Mouse (Mus musculus) lung, postnatal 4 days (tissue): ENCODE results near the gene Ulbp1.
"Not testable (repeated sequence)": the region's sequence is repeated elsewhere in the genome, so short reads cannot be mapped to it uniquely, and the experiment has no call there.

Source experiments
- DNase-seq, 2 experiments: peaks; one replicate each; pipeline ENCODE4 v3.0.0; 2021

The Ulbp1 gene

DNA sequence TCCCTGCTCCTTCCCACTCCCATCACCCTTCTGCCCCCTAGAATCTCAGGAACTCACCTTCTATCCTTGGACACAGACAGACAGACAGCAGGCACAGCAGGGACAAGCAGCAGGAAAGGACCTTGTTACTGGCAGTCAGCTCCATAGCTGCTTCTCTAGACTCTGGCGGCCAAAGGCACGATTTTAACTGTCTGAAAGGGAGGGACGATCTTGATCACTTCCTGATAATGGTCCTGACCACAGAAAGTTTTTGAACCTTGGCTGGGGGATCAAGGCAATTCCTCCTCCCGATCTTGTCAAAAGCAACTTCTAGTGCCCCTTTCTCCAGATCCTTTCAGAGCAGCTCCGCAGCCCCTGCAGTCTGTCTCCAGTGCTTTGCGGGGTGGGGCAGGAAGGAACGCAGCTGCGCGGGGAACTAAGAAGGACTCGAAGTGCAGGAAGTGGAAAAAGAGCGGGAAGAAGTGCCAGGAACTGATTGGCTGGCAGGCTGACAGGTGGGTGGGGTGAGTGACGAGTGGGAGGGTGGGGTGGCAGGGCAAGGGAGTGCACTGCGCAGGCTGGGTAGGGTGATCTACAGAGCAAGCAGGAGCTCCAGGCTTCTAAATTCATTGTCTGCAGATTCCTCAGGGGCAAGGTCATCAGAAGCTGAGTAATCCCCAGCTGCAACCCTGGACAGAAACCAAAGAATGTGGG is at the start of gene Ulbp1:
Gene Ulbp1 (minus strand): TSS at position 442 of the 693 bp plus-strand sequence.
- peak; percentile 88 to 90 for DNase-seq

- not testable (repeated sequence) for DNase-seq
Measured at GRCm38 (mm10) chr10:7498180-7498579, 24.7 kb upstream of the Ulbp1 start.

- DNase-seq, result peak; percentile 14 to 40
Measured at GRCm38 (mm10) chr10:7492384-7492783, 18.9 kb upstream of the Ulbp1 start.

- DNase-seq, result no peak
Measured at GRCm38 (mm10) chr10:7483650-7484049, 10.2 kb upstream of the Ulbp1 start.

DNA sequence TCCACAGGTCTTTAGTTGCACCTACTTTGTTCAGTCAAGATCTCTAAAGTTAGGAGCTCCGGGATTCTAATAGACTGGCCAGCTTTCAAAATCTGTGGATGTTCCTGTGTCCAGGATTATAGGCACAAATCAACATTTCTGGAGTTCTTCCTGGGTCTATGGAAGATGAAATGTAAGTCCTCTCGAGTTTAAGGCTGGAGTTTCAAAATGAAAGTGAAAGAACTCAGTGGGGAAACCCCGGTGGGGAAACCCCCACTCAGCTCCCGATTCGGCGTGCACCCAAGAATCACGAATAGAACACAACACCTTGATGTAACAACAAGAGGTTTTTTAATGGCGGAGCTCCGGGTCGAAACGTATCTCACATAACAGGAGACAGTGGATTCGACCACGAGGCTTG is 787 bp upstream of the Ulbp1 start:
- not testable (repeated sequence) for DNase-seq

DNA sequence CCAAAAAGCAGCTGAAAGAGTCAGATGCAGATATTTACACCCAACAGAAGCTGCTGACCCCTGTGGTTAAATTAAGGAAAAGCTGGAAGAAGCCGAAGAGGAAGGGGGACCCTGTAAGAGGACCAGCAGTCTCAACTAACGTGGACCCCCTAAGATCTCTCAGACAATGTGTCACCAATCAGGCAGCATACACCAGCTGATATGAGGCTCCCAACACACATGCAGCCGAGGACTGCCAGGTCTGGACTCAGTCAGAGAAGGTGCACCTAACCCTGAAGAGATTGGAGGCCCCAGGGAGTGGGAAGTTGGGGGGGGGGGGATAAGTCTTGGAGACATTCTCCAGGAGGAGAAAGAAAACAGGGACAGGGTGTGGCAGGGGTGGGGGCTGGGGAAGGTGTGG is 1.8 kb downstream of the Ulbp1 start:
- no peak for DNase-seq

GRCm38 (mm10) chr10:7470457-7470856 is 3.0 kb downstream of the Ulbp1 start:
- DNase-seq, result no peak

DNA sequence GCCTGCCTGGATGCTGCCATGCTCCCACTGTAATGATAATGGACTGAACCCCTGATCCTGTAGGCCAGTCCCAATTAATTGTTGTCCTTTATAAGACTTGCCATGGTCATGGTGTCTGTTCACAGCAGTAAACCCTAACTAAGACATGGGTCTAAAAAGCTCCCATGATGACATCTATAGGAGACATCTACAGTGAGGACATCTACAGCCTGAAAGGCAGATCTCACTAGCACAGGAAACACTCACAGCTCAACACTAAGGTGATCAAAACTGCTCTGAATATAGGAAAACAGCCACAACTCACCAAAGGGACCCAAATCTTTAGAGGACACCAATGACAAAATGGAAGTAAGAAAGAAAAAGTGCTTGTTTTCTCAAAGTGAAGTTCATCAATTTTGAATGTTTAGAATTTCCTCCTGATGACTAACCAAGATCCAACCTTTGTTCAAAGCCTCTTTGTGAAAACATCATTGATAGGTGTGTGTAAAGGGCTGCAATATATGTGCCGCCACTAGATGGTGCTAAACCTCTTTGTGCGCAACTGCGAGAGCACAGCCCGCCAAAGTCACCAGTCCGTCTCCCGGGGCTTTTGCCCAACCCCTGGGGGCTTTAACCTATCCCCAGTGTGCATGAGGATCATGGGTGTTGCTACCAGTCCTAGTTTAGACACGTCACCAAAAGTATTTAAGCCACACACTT is 3.6 kb downstream of the Ulbp1 start:
- DNase-seq, result peak; percentile 45 to 72

- no peak for DNase-seq
Measured at GRCm38 (mm10) chr10:7462006-7462405, 11.4 kb downstream of the Ulbp1 start.

GRCm38 (mm10) chr10:7438928-7439327 is 34.5 kb downstream of the Ulbp1 start:
- no peak for DNase-seq

- no peak for DNase-seq
Measured at GRCm38 (mm10) chr10:7393143-7394035, 80.0 kb downstream of the Ulbp1 start.

GRCm38 (mm10) chr10:7391935-7392930 is 81.2 kb downstream of the Ulbp1 start:
- peak in 1 of 2 experiments; percentile 9 for DNase-seq

DNA sequence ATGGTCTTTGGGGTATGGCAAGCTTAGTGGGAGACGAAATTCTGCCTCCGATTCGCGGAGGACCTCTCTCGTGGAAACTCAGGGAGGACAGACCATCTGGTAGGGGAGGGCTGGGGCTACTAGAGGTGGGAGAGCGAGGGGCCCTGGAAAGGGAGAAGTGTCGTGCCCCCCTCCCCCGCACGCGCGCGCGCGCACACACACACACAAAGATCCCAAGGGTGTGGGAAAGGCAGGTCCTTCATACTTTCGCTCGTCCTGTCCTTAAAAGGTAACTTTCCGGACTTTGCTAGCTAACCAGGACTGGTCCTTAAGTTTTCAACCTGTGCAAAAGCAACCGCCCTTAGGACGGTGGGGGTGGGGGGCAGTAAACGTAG is 81.9 kb downstream of the Ulbp1 start:
- no peak for DNase-seq

- peak; percentile 25 to 31 for DNase-seq
Measured at GRCm38 (mm10) chr10:7391108-7391507, 82.3 kb downstream of the Ulbp1 start.
